Mouse (Mus musculus) lung, postnatal 14 days (tissue): ENCODE measurements at regions not wholly inside any gene's neighbourhood (a gene's known extent, or its start where the extent isn't known, plus 50 kb on each side); places are given as distances from the start of the nearest gene placed in this dataset.

ENCODE experiments used
- DNase-seq: peaks from one replicate; pipeline ENCODE4 v3.0.0; 2021

GRCm38 (mm10) chr15:95714408-95714807 is 58.6 kb upstream of the Dbx2 start:
- DNase-seq: no peak

- DNase-seq: no peak
Observed at GRCm38 (mm10) chr15:95715941-95716340, 60.2 kb upstream of the Dbx2 start.

GRCm38 (mm10) chr15:95723699-95724098 is 66.9 kb upstream of the Ano6 start:
- DNase-seq: no peak

GRCm38 (mm10) chr15:95725866-95726265 is 64.8 kb upstream of the Ano6 start:
- peak; percentile 83 for DNase-seq

GRCm38 (mm10) chr15:95726516-95726915 is 64.1 kb upstream of the Ano6 start:
- DNase-seq: peak; percentile 31

- no peak for DNase-seq
Observed at GRCm38 (mm10) chr15:95735746-95736145, 54.9 kb upstream of the Ano6 start.
